Mouse (Mus musculus): Measurements from ENCODE around the gene Olfr974. TPM values are rescaled to one million over a fixed set of nuclear protein-coding genes. Genes with fewer than 3 reads are reported as not detected.
"Not testable (repeated sequence)": the region's sequence is repeated elsewhere in the genome, so short reads cannot be mapped to it uniquely, and the experiment has no call there.

Olfr974 gene
- polyA plus RNA-seq, 1 experiment from 2014 or later, result not detected

DNA sequence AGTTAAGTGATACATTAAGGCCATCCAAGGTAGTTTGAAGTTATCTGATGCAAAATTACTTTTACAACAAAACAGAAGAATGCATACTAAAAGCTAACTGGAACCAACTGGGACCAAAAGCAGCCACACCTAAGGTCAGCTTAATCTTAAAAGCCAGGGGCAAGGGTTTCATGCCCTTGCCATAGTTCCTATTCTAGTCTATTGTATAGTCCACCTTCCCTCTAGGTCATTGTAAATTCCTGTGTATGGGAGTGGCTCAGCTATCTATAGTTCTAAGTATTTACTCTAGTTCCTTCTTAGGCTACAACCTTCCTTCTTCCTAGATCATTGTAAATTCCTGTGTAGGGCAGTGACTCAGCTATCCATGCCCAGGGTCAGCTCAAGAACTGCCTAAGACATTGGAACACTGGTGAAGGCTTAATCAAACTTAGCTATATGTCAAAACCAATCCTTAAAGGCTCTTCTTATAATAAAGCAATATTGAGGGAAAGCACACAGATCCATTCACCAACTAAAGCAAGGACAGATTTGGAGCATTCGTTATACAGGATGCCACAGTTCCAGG, 39.4 kb downstream of the Olfr974 start:
- H3K9me3 ChIP-seq (replicated peaks; ENCODE audit: control insufficient read depth, low read length); H3K4me2 ChIP-seq (ENCODE audit: low read depth, low read length); H3K4me1 ChIP-seq (ENCODE audit: control insufficient read depth, insufficient read depth, low read length); H3K27ac ChIP-seq (replicated peaks; ENCODE audit: low read depth, low read length); H3K27me3 ChIP-seq (ENCODE audit: control insufficient read depth, insufficient read depth, low read length); H3K36me3 ChIP-seq (replicated peaks; ENCODE audit: control insufficient read depth, insufficient read depth, low read depth, low read length); H3K4me3 ChIP-seq (ENCODE audit: low read depth, low read length); H3K9ac ChIP-seq (replicated peaks; ENCODE audit: low read length); ATAC-seq (replicated peaks; ENCODE audit: insufficient number of reproducible peaks, low FRiP score, low TSS enrichment, low read depth); DNase-seq (ENCODE audit: low spot score): not testable (repeated sequence)
- 80% methylated on average over 1 of the region's 1 CpGs for WGBS

DNA sequence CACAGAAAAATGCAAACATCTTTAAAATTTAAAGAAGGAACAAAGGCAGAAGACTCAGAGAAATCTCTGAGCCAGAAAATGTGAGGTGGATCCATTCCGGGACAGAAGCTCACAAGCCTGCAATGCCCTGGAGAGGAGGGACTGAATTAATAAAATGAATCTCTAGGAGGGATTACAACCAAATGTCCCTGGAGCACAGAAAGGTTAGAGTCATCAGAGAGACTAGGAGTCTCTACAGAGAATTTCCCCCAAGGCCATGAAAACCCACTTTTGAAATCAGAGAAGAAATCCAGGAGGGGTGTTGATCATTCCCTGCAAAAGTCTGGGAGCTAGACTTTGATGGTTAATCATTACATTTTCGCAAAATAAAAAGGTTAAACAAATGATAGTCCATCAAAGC, 54.5 kb downstream of the Olfr974 start, which contains the start of gene Olfr978:
Gene Olfr978, plus strand, starts transcription at position 301 of the 400 bp plus-strand sequence.
- Histone ChIP-seq H3K9ac (replicated peaks; ENCODE audit: low read length) (no peak within 1 kb of the TSS), H3K36me3 (replicated peaks; ENCODE audit: control insufficient read depth, insufficient read depth, low read depth, low read length) (no peaks in the 10 kb centered on the region), H3K27me3 (ENCODE audit: control insufficient read depth, insufficient read depth, low read length) (no peaks in the 10 kb centered on the region), H3K4me3 (ENCODE audit: low read depth, low read length) (no peak within 1 kb of the TSS), H3K4me2 (ENCODE audit: low read depth, low read length) (no peak within 1 kb of the TSS), H3K4me1 (ENCODE audit: control insufficient read depth, insufficient read depth, low read length) (no peaks in the 10 kb centered on the region), H3K9me3 (replicated peaks; ENCODE audit: control insufficient read depth, low read length) (no peaks in the 10 kb centered on the region), H3K27ac (replicated peaks; ENCODE audit: low read depth, low read length) (no peak within 1 kb of the TSS)
- ATAC-seq (replicated peaks; ENCODE audit: insufficient number of reproducible peaks, low FRiP score, low TSS enrichment, low read depth), result no peak
- no peak for DNase-seq (ENCODE audit: low spot score)
- WGBS, result 67% methylated on average over 2 of the region's 2 CpGs

Other genes starting within 250 kb of the Olfr974 start
- not detected in 2 replicates for gene Olfr149, start 230.4 kb upstream of the Olfr974 start, polyA plus RNA-seq (2014; fragmentation: Nextera tagmentation; extraction: Ambion mirVana)
- gene Olfr965, start 226.1 kb upstream of the Olfr974 start, polyA plus RNA-seq (2014; fragmentation: Nextera tagmentation; extraction: Ambion mirVana), result not detected in 2 replicates
- not detected in 2 replicates for gene Olfr150, start 206.5 kb upstream of the Olfr974 start, polyA plus RNA-seq (2014; fragmentation: Nextera tagmentation; extraction: Ambion mirVana)
- not detected in 2 replicates for gene Olfr967, start 191.3 kb upstream of the Olfr974 start, polyA plus RNA-seq (2014; fragmentation: Nextera tagmentation; extraction: Ambion mirVana)
- gene Olfr968, start 154.2 kb upstream of the Olfr974 start, polyA plus RNA-seq (2014; fragmentation: Nextera tagmentation; extraction: Ambion mirVana), result not detected in 2 replicates
- not detected in 2 replicates for gene Olfr969, start 146.6 kb upstream of the Olfr974 start, polyA plus RNA-seq (2014; fragmentation: Nextera tagmentation; extraction: Ambion mirVana)
- gene Olfr970, start 128.6 kb upstream of the Olfr974 start, polyA plus RNA-seq (2014; fragmentation: Nextera tagmentation; extraction: Ambion mirVana), result not detected in 2 replicates
- gene Olfr971, start 100.6 kb upstream of the Olfr974 start, polyA plus RNA-seq (2014; fragmentation: Nextera tagmentation; extraction: Ambion mirVana), result not detected in 2 replicates
- gene Olfr972, start 71.1 kb upstream of the Olfr974 start, polyA plus RNA-seq (2014; fragmentation: Nextera tagmentation; extraction: Ambion mirVana), result not detected in 2 replicates
- gene Olfr229, start 30.2 kb upstream of the Olfr974 start, polyA plus RNA-seq (2014; fragmentation: Nextera tagmentation; extraction: Ambion mirVana), result not detected in 2 replicates
- not detected in 2 replicates for gene Olfr975, start 14.5 kb downstream of the Olfr974 start, polyA plus RNA-seq (2014; fragmentation: Nextera tagmentation; extraction: Ambion mirVana)
- not detected in 2 replicates for gene Olfr976, start 23.6 kb downstream of the Olfr974 start, polyA plus RNA-seq (2014; fragmentation: Nextera tagmentation; extraction: Ambion mirVana)
- not detected in 2 replicates for gene Olfr978, start 54.6 kb downstream of the Olfr974 start, polyA plus RNA-seq (2014; fragmentation: Nextera tagmentation; extraction: Ambion mirVana)
- gene Olfr979, start 66.0 kb downstream of the Olfr974 start, polyA plus RNA-seq (2014; fragmentation: Nextera tagmentation; extraction: Ambion mirVana), result not detected in 2 replicates
- gene Olfr980, start 72.1 kb downstream of the Olfr974 start, polyA plus RNA-seq (2014; fragmentation: Nextera tagmentation; extraction: Ambion mirVana), result not detected in 2 replicates
- gene Olfr981, start 84.0 kb downstream of the Olfr974 start, polyA plus RNA-seq (2014; fragmentation: Nextera tagmentation; extraction: Ambion mirVana), result not detected in 2 replicates
- not detected in 2 replicates for gene Olfr982, start 136.3 kb downstream of the Olfr974 start, polyA plus RNA-seq (2014; fragmentation: Nextera tagmentation; extraction: Ambion mirVana)
- gene Olfr983, start 156.1 kb downstream of the Olfr974 start, polyA plus RNA-seq (2014; fragmentation: Nextera tagmentation; extraction: Ambion mirVana), result not detected in 2 replicates
- gene Olfr984, start 176.7 kb downstream of the Olfr974 start, polyA plus RNA-seq (2014; fragmentation: Nextera tagmentation; extraction: Ambion mirVana), result not detected in 2 replicates
- gene Olfr985, start 192.7 kb downstream of the Olfr974 start, polyA plus RNA-seq (2014; fragmentation: Nextera tagmentation; extraction: Ambion mirVana), result not detected in 2 replicates
- not detected in 2 replicates for gene Tmem225, start 210.6 kb downstream of the Olfr974 start, polyA plus RNA-seq (2014; fragmentation: Nextera tagmentation; extraction: Ambion mirVana)
- not detected in 2 replicates for gene Olfr986, start 243.4 kb downstream of the Olfr974 start, polyA plus RNA-seq (2014; fragmentation: Nextera tagmentation; extraction: Ambion mirVana)